Mouse (Mus musculus) A20 (cell line): ENCODE measurements around the gene Il1f6.
"Not testable (repeated sequence)": the region's sequence is repeated elsewhere in the genome, so short reads cannot be mapped to it uniquely, and the experiment has no call there.

ENCODE experiments used
- DNase-seq: peaks from one replicate; pipeline ENCODE4 v3.0.0-alpha.2; 2011; ENCODE audit warnings: low read depth, low spot score

Gene Il1f6

DNA sequence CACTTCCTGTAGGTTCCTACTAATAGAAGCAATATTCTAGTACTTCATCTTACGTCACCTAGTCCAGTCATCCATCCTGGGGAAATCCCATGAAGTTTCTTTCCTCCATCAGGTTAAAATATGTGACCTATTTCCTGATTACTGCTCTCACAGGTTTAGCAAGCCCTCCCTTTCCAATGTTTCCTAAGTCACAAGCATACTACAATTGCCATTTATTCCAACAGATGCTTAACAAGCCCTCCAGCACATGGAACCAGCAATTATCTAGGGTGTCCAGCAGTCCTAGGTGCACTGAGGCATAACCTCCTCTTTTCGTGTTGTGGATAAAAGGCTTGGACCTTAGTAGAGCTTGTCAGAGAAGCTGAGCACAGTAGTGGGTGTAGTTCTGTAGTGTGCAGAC lies at the start of gene Il1f6:
Gene Il1f6 (plus strand): TSS at position 301 of the 400 bp plus-strand sequence.
- no peak for DNase-seq

DNA sequence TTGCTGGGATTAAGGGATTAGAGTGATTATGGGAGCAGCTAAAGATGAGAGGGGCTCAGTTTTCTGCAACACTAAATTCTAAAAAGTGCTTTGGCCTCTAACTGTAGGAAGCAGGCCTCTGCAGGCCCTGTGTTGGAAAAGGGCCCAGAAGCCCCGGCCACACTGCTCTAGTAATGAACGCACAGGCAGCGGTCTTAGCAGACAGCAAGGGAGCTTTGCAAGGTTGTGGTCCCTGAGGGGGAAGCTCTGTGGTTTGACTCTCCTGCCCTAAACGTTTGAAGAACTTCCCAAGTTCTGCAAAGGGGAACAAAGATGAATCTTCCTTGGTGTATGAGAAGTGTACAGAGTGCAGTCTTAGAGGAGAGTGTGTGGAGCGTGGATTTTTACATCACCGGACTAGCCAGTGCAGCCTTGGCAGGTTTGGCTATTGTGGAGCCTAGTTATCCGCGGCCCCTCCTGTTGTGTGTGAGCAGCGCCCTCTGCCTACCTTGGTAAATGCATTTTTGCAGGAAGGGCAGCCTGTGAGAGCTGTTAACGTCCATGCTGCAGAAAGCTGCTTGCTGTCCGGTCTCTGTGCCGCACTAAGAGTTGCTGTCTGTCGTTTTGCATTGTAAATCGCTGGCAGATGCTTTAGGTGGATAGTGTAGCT lies 33.4 kb upstream of the Il1f6 start:
- DNase-seq: not testable (repeated sequence)

DNA sequence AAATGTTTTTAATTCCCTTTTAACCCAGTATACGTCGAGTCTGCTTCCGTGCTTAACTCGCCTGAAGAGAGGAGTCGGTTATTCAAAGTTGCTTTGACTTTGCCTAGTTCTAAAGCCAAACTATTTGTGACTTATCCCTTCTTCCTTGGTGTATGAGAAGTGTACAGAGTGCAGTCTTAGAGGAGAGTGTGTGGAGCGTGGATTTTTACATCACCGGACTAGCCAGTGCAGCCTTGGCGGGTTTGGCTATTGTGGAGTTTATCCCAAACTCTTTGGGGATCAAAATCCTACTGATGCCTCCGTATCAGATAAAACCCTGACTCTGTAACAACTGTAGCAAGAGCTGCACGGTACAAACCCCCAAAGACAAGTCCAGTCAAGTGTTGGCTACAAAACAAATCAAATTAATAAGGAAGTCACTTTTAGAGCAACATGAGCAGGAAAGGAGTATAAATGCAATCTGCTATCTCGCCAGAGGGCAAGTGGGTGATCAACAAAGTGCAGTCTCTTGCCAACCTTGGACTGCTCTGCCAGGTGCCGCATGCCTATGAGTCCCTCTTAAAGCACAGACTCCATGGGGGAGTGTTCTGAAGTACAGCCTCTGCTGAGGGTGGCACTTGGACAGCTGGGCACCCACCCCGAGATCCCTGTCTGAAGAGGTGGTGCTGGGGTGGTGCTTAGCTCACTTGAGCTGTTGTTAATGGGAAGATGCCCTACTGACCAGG lies 32.6 kb upstream of the Il1f6 start:
- not testable (repeated sequence) for DNase-seq

- DNase-seq: not testable (repeated sequence)
These were observed 31.1 kb upstream of the Il1f6 start for GRCm38 (mm10) chr2:24184092-24184491.

DNA sequence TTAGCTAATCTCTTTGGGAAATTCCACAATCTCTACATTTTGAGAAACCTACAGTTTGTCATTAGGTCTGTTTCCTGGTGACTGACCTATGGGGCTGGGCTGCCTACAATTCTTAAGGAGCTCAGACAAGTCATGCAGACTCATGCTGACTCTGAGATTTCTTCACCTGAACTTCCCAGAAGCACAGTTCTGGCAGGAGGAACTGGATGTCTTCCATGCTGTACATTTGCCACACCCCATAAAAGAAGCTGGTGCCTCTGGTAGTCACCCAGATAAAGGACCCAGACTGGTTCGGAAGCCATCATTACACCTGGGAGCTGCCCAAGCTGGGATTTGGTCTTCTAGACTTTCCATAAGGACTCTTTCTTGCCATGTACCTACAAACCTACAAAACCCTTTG lies 29.0 kb upstream of the Il1f6 start, which contains the start of gene Il1f9:
Gene Il1f9 (plus strand): TSS at position 301 of the 400 bp plus-strand sequence.
- DNase-seq: no peak

- DNase-seq: no peak
These were observed 27.6 kb upstream of the Il1f6 start for GRCm38 (mm10) chr2:24187585-24187984.

DNA sequence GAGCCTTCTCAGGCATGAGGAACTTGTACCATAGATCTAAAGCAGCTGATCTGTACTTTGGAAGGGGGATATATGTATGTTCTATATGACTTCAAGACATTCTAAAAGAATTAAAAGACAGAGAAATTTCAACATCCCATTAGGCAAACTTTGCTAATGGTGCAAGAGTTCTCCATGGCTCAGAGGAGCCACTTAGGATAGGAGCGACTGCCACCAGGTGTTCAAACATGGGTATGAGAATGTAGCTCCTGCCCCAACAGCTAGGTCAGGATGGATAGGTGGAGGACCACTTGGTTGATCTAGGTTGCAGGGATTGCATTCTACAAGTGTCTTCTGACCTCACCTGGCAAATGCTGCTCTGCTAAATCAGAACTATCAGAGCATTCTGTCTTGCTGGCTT lies 27.0 kb upstream of the Il1f6 start:
- DNase-seq: no peak

GRCm38 (mm10) chr2:24227191-24227590 lies 12.0 kb downstream of the Il1f6 start:
- no peak for DNase-seq

- no peak for DNase-seq
These were observed 52.3 kb downstream of the Il1f6 start for GRCm38 (mm10) chr2:24267503-24267902.

- DNase-seq: no peak
These were observed 58.4 kb downstream of the Il1f6 start for GRCm38 (mm10) chr2:24273619-24274018.

DNA sequence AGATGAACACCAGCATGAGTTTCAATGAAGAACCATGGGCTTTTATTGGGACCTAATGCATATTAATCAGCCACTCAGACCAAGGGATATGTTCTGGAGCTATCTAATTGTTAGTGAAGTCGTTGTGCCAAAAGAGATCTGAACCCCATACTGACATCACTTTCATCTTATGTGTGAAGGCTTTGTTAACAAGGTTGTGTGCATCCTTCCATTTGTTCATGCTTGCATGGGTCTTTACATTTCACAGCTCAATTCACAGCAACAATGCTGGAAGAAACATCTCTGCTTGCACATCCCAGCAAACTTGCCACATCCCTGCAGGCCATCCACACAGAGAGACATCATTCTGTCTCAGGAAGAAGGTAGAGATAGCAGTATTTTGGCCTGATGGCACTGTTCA lies 59.9 kb downstream of the Il1f6 start:
- no peak for DNase-seq
